Mouse (Mus musculus) cerebellum, adult 11-12 months (tissue): ENCODE measurements around the gene Cep164.

Experiments used
- DNase-seq: peaks from one replicate; pipeline ENCODE4 v3.0.0; 2022

Gene Cep164

GRCm38 (mm10) chr9:45838069-45838433 is 9.6 kb upstream of the Cep164 start:
- no peak for DNase-seq

DNA sequence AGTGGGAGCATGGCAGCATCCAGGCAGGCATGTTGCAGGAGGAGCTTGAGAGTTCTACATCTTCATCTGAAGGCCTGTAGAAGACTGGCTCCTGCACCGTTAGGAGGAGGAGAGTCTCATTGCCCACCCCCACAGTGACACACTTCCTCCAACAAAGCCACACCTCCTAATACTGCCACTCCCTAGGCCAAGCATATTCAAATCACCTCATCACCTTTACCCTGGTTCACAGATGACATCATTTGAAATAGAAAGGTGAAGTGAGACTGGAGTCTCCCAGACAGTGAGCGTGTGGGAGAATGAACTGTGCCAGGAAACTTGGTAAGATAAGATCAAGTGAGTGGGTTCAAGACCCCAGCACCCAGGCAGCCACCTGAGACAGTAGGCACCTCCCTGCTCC is 5.0 kb upstream of the Cep164 start:
- DNase-seq: no peak

DNA sequence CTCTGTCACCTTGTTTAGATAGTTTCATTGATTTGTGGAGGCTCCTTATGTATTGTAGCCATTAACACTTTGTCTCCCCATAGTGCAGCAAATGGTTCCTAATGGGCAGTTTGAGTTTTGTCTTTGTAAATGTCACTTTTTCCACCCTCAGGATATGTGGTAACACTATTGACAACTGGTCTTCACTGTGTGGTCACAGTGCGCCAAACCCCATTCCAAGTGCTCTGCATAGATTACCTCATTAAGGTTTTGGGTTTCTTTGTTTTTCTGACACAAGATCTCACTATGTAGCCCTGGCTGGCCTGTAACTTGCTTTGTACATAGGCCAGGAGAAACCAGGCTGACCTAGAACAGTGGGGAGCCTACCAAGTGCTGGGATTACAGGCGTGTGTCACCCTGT is 4.4 kb upstream of the Cep164 start:
- DNase-seq: no peak

DNA sequence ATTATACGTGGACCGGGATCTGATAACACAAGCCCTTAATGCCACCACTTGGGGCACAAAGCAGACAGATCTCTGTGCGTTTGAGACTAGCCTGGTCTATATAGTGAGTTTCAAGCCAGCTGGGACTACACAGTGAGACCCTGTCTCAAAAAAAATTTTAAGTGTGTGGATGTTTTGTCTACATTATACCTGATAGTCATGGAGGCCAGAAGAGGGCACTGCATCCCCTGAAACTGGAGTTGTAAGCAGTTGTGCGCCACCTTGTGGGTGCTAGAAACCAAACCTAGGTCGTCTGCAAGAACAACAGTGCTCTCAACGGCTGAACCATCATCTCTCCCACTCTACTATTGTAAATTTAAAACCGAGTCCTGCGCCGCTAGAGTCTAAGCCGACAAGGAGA is 616 bp upstream of the Cep164 start:
- DNase-seq: peak; percentile 73

GRCm38 (mm10) chr9:45827663-45828290 is 714 bp downstream of the Cep164 start:
- no peak for DNase-seq

DNA sequence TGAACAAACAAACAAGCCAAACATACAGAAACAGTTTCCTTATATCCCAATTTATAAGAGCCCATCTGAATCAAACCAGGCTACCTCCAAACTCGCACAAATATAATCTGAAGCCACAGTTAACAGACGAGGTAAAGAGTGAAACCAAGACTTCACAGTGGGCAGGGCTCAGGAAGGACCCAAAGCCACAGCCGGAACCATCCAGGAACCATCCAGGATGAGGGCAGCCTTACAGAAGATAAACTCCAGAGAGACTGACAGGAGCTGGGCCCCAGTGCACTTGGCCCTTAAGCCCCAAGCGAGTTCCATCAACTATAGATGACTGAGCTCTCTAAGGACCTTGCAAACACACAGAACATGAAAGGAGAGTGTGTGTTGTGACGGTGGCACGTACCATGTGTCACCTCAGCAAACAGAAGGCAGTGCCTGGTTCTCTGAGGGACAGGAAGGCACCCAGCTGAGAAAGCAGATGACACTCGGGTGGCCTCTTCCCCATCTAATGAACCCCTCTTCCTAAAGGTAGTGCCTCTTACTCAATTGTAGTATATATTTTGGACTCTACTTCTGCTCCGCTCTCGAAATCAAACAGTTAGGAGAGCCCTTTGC is 10.0 kb downstream of the Cep164 start:
- peak; percentile 78 for DNase-seq

- DNase-seq: no peak
Observed at GRCm38 (mm10) chr9:45815525-45815924, 13.0 kb downstream of the Cep164 start.

DNA sequence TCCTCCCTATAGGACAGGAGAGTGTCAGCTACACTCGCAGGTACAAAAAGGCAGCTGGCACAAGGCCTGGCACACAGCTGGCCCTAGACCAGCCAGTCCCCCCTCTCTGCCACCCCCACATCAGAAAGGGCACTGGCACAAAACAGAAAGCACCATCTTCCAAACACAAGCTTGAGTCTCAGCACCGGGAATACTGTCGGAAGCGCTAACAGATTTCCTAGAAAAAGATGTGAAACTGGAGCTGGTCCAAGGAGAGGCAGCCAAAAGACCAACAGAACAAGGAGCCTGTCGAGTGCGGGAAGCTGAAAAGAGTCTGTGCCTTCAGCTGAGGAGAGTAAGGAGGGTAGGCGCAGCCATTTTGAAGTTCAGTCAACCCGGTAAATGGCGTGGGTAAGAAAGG is 13.4 kb downstream of the Cep164 start:
- peak; percentile 56 for DNase-seq

DNA sequence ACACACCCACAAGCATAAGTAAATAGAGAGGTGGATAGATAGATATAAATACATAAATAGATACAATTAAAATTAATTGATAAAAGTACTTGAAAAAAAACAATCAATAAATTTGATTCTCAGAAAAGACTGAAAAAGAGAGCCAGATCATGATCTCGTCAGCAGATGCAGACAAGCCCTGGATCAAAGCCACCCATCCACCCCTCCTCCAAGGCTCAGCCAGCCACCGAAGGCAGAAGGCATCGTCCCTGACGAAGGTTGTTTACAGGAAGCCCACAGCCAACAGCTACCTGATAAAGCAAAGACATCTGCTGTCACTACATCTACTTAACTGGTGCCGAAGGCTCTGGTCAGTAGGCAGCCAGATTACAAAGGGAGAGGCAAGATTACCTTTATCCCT is 16.5 kb downstream of the Cep164 start:
- no peak for DNase-seq

- no peak for DNase-seq
Observed at GRCm38 (mm10) chr9:45807761-45808160, 20.7 kb downstream of the Cep164 start.

DNA sequence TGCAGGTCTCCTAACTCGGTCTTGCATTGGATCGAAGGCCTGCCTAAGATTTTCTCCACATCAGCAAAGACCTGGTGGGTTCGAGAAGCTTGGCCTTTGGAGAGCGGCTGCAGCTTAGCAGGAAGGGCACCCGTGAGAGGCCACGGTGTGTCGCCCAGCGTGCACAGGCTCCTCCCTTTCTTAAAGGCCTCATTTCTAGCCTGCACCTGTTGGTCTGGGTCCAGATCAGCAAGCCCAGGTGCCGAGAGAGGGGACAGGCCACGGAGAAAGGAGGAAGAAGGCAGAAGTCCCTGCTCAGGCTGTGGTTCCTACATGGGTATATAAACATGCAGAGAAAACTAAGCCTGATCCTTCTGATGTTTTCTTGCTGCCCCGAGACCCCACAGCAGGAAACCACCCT is 21.2 kb downstream of the Cep164 start:
- no peak for DNase-seq

DNA sequence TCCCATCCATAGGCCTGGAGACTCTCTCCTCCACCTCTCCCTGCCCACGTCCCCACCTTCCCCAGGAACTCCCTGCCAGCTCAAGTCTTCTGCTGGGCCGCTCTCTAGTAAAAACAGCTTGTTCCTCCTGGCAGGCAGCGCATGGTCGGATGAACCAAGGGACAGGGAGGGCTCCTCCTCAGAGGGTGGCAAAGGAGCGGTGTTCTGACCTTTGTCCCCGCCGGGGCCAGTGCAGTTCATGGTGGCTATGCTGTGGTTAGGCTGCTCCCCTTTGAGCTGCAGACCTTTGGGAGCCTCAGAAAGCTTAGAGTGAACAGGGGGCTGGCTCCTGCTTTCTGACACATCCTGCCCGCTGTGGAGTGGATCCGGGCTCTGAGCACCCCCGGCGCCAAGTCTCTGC is 21.6 kb downstream of the Cep164 start:
- no peak for DNase-seq

GRCm38 (mm10) chr9:45803070-45803774 is 25.3 kb downstream of the Cep164 start:
- no peak for DNase-seq

DNA sequence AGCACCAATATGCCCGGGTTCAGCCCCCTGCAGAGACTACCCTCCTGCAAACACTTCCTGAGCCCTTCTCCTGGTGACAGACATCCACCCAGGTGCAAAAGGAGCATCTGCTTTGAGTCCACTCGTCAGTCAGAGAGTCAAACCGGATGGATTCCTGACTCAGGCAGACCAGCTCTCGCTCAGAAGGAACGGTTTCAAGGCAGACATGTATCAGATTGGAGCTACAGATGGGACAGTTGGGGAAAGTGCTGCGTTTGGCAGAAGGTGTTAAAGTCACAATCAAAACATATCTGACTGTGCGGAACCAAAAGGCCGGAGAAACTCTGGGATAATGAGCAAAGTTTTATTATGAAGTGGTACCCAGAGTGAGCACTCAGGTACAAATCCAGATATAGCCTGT is 29.1 kb downstream of the Cep164 start:
- DNase-seq: no peak

GRCm38 (mm10) chr9:45798467-45799164 is 29.9 kb downstream of the Cep164 start:
- DNase-seq: no peak

- no peak for DNase-seq
Observed at GRCm38 (mm10) chr9:45797271-45797670, 31.2 kb downstream of the Cep164 start.

DNA sequence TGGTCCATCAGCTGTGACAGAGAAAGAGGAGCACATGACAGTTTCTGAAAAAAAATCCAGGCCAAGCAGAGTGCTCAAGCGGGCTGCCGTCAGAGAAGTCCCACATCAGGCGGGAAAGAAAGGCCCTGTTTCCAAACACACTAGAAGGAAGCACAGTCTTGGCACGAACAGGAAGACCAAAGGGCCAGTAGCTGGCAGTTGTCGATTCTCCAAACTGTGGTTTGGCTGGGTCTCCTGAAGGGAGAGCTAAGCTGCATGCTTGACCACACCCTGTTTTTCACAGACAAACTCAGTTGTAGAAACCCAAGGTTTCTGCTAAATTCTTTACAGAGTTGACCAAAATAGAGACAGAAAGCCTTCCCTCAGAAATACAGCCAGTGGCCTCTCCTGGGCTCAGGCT is 32.8 kb downstream of the Cep164 start:
- no peak for DNase-seq

- DNase-seq: no peak
Observed at GRCm38 (mm10) chr9:45793697-45794096, 34.8 kb downstream of the Cep164 start.

GRCm38 (mm10) chr9:45792235-45792634 is 36.3 kb downstream of the Cep164 start:
- DNase-seq: no peak

GRCm38 (mm10) chr9:45791456-45792142 is 36.9 kb downstream of the Cep164 start:
- no peak for DNase-seq

DNA sequence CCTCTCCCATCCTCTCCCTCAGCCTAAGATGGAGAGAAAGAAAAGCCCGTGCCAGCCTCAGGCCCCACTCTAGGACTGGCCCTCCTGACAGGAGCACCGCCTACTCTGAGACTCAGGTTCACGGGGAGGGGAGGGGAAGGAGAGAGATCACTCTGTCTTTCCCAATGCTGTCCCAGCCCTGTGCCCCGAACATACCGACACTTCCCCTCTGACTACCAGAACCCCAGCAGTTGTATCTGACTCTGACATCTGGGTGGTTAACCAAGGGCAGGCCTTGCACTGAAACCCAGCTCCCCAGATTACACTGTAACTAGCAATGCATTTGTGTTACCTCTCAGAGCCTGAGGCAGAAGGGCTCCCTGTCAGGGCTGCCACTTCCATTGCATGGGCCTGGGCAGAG is 40.1 kb downstream of the Cep164 start:
- no peak for DNase-seq

DNA sequence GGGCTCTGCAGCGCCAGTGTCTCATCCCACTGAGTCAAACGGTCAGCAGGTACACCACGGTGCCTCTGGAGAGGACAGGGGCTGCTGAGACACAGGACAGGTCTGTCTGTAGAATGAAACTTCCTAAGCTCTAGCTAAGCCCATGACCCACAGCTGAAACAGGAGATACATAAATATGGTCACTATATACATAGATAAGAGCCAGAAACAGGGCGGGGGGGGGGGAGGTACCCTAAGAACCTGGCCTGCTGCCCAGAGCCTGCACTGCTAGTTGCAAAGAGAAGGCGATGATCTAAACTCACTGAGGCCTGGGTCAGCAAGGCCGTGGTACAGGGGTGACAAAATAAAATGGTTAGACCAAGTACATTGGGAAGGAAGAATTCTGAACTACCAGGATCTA is 40.9 kb downstream of the Cep164 start:
- no peak for DNase-seq

DNA sequence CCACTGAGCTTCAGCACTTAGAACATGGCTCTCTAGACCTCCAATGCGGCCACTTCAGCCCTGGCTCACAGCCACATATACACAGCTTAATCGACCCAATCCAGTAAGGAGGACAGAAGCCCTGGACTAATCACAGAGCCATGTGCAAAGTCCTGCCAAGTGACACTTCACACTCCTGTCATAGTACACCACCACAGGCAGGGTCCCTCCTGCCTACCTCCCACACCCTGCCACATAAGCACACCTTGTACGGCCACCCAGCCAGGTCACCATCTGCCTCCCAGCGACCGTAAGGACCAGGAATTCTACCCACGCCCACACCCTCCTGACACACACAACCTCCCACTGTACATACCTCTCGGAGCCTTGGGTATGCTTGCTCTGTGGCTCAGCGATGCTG is 41.4 kb downstream of the Cep164 start:
- DNase-seq: peak; percentile 46
